Mouse (Mus musculus): ENCODE results near the gene Reg4.

Reg4 gene

GRCm38 (mm10) chr3:98221856-98222255 lies at the start of gene Reg4:
Gene Reg4, plus strand, starts transcription at chr3:98222156.
- no peak for DNase-seq (ENCODE audit: low read depth, low spot score)

- no peak for DNase-seq (ENCODE audit: low read depth, low spot score)
Observed at GRCm38 (mm10) chr3:98178340-98178739, 43.6 kb upstream of the Reg4 start.

DNA sequence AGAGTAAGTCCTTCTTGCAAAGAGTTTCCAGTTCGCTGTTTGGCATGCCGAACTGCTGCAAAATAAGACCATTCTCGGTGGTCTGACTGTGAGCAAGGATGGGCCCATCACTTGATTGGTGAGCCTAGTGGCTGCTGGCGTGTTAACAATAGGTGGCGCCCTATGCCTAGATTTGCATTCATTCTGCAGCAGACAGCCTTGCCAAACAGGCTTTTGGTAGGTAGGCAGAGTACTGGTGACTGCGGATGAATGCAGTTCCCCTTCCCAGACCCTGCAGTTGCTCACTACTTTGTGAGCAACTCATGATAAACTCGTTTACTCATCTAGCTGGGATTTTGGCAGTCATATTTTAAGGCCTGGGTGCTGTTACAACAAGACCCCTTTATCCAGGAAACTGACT lies 41.2 kb upstream of the Reg4 start:
- DNase-seq (ENCODE audit: low read depth, low spot score), result no peak

GRCm38 (mm10) chr3:98185163-98185714 lies 36.7 kb upstream of the Reg4 start:
- no peak for DNase-seq (ENCODE audit: low read depth, low spot score)

- no peak for DNase-seq (ENCODE audit: low read depth, low spot score)
Observed at GRCm38 (mm10) chr3:98187777-98188176, 34.2 kb upstream of the Reg4 start.

DNA sequence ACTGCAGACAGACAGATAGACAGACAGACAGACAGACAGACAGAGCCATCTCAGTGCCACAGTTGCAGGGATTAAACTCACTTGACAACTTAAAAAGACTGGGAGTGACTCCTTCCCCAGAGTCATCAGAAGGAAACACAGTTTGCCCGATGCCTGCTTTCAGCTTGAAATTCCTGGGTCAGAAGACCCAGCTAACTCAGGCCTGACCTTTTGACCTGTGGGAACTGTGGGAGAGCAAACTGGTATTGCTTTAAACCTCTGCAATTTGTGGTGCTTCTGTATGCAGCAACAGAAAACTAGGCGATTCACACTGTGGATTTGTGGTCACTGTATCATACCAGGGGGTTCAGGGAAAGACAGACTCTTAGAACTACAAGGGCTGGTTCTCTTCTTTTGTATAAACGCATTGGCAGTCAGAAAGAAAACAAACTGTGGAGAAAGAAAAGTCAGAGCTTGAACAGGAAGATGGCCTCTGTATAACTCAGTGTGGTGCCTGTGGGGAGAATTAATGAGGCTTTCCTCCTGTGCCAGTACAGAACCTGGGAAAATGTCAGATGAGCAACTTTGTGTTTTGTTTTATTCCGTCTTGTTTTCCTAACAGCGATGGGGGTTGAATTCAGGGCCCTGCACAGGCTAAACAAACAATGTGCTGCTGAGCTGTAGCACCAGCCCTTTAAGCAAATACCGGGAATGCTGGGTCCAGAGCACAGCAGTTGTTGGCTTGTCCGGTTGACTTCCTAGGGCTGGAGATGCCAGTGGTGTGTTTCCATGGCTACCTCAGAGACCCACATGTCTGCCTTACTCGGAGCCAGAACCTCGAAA lies 24.0 kb upstream of the Reg4 start:
- no peak for DNase-seq (ENCODE audit: low read depth, low spot score)

DNA sequence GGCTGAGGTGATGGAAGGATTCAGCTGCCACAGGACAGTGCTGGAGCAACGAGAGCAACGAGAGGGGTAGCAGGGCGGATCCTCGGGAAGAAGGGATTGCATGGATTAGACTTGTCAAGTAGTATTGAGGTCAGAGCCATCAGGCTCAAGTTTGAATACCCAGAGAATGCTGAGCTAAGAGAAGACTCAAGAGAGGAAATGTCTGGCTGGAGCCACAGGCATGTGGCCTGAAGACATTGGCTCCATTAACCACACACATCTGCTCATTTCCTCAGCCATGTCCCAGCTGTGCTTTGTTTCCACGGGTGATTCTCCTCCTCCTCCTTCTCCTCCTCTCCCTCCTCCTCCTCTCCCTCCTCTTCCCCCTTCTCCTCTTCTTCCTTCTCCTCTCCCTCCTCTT lies 22.2 kb upstream of the Reg4 start:
- no peak for DNase-seq (ENCODE audit: low read depth, low spot score)

DNA sequence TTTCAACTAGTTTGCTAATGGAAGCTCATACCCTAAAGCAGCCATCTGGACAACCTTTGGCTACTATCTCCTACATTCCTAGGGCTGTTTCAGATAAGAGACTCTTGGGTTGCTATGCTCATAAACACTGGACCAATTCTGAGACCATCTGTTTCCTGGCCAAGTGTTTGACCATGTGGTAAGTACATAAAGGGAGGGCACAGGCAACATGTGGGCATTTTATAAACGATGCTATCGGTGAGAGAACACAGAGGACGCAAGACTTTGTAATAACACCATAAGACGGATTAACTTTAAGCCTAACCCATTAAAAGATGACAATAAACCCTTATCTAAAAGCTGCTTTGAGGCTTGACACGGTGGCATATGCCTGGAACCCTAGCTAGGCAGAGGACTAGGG lies 18.7 kb upstream of the Reg4 start:
- no peak for DNase-seq (ENCODE audit: low read depth, low spot score)

GRCm38 (mm10) chr3:98206977-98207376 lies 15.0 kb upstream of the Reg4 start:
- DNase-seq (ENCODE audit: low read depth, low spot score), result no peak

DNA sequence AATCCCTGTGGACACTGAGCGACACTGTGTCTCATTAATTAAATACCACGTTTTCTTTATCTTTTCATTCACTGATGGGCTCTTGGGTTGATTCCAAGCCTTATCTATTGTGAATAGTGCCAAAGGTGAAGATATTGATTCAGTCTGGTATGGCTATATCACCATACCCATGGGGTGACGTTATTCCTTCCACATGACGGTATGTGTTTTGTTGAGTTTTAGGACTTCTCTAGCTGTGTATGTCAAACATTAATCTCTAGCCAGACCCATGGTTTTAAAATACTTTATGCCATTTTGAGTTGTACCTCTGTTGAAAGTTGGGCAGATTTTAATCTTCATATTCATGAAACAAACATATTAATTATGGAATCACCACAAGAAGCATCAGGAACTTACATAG lies 12.8 kb upstream of the Reg4 start:
- no peak for DNase-seq (ENCODE audit: low read depth, low spot score)

- DNase-seq (ENCODE audit: low read depth, low spot score), result no peak
Observed at GRCm38 (mm10) chr3:98210860-98211259, 11.1 kb upstream of the Reg4 start.

- DNase-seq (ENCODE audit: low read depth, low spot score), result peak; percentile 86
Observed at GRCm38 (mm10) chr3:98211301-98212081, 10.5 kb upstream of the Reg4 start.

GRCm38 (mm10) chr3:98216296-98216695 lies 5.7 kb upstream of the Reg4 start:
- no peak for DNase-seq (ENCODE audit: low read depth, low spot score)

DNA sequence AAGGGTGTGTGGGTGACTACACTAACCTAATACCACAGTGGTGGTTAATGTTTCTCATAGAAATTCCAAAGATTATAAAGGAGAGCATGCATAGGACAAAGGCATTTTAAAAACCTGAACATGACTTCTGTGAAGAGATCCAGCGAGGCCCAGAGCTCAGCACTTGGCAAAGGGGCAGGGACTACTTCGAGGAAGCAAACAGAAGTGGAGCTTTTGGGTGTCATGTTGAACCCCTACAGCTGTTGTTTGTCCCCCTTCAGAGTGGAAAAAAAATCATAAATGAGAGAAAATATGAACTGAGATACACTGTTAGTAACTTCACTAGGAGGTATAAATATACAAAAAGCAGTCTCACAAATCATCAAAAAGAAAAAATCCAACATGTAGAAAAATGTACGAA lies 1.3 kb downstream of the Reg4 start:
- DNase-seq (ENCODE audit: low read depth, low spot score), result no peak

GRCm38 (mm10) chr3:98223783-98224580 lies 2.0 kb downstream of the Reg4 start:
- peak; percentile 45 for DNase-seq (ENCODE audit: low read depth, low spot score)

- no peak for DNase-seq (ENCODE audit: low read depth, low spot score)
Observed at GRCm38 (mm10) chr3:98224975-98225374, 3.0 kb downstream of the Reg4 start.

DNA sequence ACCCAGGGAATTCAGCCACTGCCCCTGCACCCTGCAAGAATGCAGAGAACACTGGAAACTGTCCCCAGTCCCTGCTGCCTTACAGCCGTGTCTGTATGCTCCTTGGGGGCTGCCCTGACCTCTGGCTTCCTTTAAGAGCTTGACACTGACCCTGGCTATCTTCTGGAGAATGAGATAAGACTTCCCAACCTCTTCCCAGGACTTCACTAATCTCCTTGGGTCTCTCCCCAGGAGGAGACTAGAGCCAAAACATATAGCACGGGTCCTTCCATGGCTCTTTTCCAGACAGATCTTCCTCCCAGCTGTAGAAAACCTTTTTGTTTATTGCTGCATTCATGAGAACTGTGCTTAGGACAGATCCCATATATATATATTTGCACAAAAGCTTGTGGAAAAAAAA lies 3.8 kb downstream of the Reg4 start:
- no peak for DNase-seq (ENCODE audit: low read depth, low spot score)

DNA sequence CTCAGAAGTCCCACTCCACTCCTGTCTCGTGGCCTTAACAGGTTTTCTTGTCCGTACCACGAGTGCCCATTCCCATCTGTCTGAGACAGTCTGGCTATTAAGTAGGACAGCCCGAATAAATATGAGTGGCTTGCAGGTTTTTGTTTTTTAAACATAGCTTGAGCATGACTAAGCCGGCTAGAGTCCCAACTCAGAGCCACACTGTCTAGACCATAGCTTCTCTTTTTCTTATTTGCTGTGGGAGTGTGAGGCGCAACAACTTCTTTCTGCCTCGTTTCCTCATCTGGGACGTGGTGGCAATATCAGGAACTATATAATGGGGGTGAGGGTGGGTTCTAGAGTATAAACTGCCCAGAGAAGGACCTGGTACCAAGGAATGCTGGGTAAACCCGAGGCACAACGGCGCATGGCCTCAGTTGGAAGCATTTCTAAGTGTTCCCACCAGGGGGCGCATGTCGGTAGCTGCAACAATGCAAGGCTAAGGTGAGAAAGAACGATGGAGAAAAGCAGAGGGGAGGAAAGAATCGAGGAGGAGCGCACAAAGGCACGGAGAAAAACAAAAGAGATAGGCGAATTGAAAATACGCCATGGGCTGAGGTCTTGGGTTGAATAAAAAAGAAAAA lies 5.1 kb downstream of the Reg4 start:
- peak; percentile 16 for DNase-seq (ENCODE audit: low read depth, low spot score)

GRCm38 (mm10) chr3:98227763-98228162 lies 5.8 kb downstream of the Reg4 start:
- DNase-seq (ENCODE audit: low read depth, low spot score), result no peak

DNA sequence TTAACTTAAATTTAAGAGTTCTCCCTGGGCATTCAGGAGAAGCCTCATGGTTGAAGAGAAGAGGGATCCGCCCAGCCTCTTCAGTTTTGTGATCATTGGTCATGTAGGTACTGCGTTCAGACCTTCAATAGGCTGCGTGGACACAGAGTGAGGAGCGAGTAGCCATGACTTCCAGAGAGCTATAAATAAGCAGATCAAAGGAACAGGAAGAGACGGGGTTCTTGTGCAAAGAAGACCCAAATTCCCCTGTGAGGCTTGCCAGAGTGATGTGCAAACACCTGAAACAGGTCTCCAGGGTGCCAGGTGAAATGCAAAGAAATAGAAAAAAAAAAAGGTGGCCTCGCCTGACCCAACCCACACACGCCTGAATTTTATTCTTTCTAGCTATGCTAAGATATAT lies 8.0 kb downstream of the Reg4 start:
- no peak for DNase-seq (ENCODE audit: low read depth, low spot score)

- no peak for DNase-seq (ENCODE audit: low read depth, low spot score)
Observed at GRCm38 (mm10) chr3:98233504-98233903, 11.5 kb downstream of the Reg4 start.

Measured in telencephalon, adult 2 months (tissue).